Mouse (Mus musculus) CH12.LX (cell line): ENCODE measurements around the gene Zglp1. TPM values are rescaled to one million over a fixed set of nuclear protein-coding genes. Genes with fewer than 3 reads are reported as not detected.

Source experiments
- DNase-seq: peaks from one replicate; pipeline ENCODE4 v3.0.0-alpha.2; 2013; ENCODE audit errors: extremely low read depth
- H3K27ac ChIP-seq: 2 replicates; pipeline ENCODE4 v1.5.1; 2012; ENCODE audit warnings: low read depth, mild to moderate bottlenecking, control low read depth, moderate library complexity; ENCODE audit not compliant: insufficient read depth
- H3K27me3 ChIP-seq: replicated peaks from 2 replicates; pipeline ENCODE3; 2012; ENCODE audit warnings: inconsistent platforms
- H3K36me3 ChIP-seq, 2 experiments: replicated peaks in 1 of 2; 2 replicates each; pipeline versions ENCODE3 to v1.6.1; 2012; ENCODE audit warnings: inconsistent platforms in 1 of 2, low read length in 1 of 2, mild to moderate bottlenecking in 1 of 2, mixed read lengths in 1 of 2, moderate library complexity in 1 of 2; ENCODE audit not compliant: control insufficient read depth in 1 of 2, insufficient read depth in 1 of 2
- H3K4me1 ChIP-seq, 2 experiments: 2 replicates each; pipeline ENCODE4 v1.6.1; 2012; ENCODE audit warnings: inconsistent platforms in 1 of 2, moderate library complexity in 1 of 2; ENCODE audit not compliant: insufficient read depth in 2 of 2, control insufficient read depth in 1 of 2
- H3K4me2 ChIP-seq: 2 replicates; pipeline ENCODE4 v1.6.1; 2012; ENCODE audit warnings: low read depth, mild to moderate bottlenecking, control low read depth; ENCODE audit not compliant: poor library complexity, insufficient read depth, severe bottlenecking
- H3K4me3 ChIP-seq, 3 experiments: fragments of 150-350 bp in 1 of 3; sonication (generic) in 1 of 3; replicated peaks in 1 of 3; 2 replicates each; pipeline versions ENCODE3 to v1.5.1; 2011 to 2012; ENCODE audit warnings: low read depth in 2 of 3, low read length in 2 of 3, mild to moderate bottlenecking in 2 of 3, moderate library complexity in 2 of 3, control low read depth in 1 of 3, improper control_type of control experiment in 1 of 3, inconsistent platforms in 1 of 3, mixed read lengths in 1 of 3; ENCODE audit not compliant: poor library complexity in 1 of 3
- H3K79me2 ChIP-seq: replicated peaks from 2 replicates; pipeline ENCODE4 v1.6.1; 2012; ENCODE audit warnings: mild to moderate bottlenecking, moderate library complexity; ENCODE audit not compliant: control insufficient read depth, poor library complexity, insufficient read depth, severe bottlenecking; ENCODE audit errors: extremely low read depth
- H3K9ac ChIP-seq: 2 replicates; pipeline ENCODE4 v1.6.1; 2012; ENCODE audit warnings: low read depth, mild to moderate bottlenecking, control low read depth, moderate library complexity; ENCODE audit not compliant: insufficient read depth
- H3K9me3 ChIP-seq: replicated peaks from 2 replicates; pipeline ENCODE3; 2012; ENCODE audit warnings: low read length, inconsistent platforms, mixed read lengths
- BHLHE40 ChIP-seq: IDR thresholded peaks from 2 replicates; pipeline ENCODE4 v1.6.1; 2011; ENCODE audit warnings: mild to moderate bottlenecking, low read depth, low read length, improper control_type of control experiment
- CHD2 ChIP-seq: IDR thresholded peaks from 2 replicates; pipeline ENCODE4 v1.6.1; 2011; ENCODE audit warnings: low read length, improper control_type of control experiment
- CTCF ChIP-seq, 2 experiments: IDR thresholded peaks in 1 of 2; conservative IDR thresholded peaks in 1 of 2; 2 replicates each; pipeline ENCODE4 v1.5.1; 2011 to 2012; ENCODE audit warnings: low read depth in 2 of 2, low read length in 2 of 2, improper control_type of control experiment in 1 of 2, inconsistent platforms in 1 of 2, mild to moderate bottlenecking in 1 of 2, moderate library complexity in 1 of 2
- E2F4 ChIP-seq: IDR thresholded peaks from 2 replicates; pipeline ENCODE4 v1.6.1; 2011; ENCODE audit warnings: low read depth, low read length, improper control_type of control experiment; ENCODE audit not compliant: insufficient replicate concordance
- ELF1 ChIP-seq: IDR thresholded peaks from 2 replicates; pipeline ENCODE4 v1.6.1; 2014; ENCODE audit warnings: low read depth, mild to moderate bottlenecking, inconsistent platforms, low read length, improper control_type of control experiment
- EP300 ChIP-seq: IDR thresholded peaks from 2 replicates; pipeline ENCODE4 v1.6.1; 2011; ENCODE audit warnings: low read length, improper control_type of control experiment
- HCFC1 ChIP-seq: IDR thresholded peaks from 2 replicates; pipeline ENCODE4 v1.6.1; 2012; ENCODE audit warnings: low read depth, mild to moderate bottlenecking, inconsistent platforms, low read length, improper control_type of control experiment
- IRF4 ChIP-seq: IDR thresholded peaks from 2 replicates; pipeline ENCODE4 v1.6.1; 2014; ENCODE audit warnings: low read depth, mild to moderate bottlenecking, inconsistent platforms, low read length, improper control_type of control experiment
- JUN ChIP-seq: IDR thresholded peaks from 2 replicates; pipeline ENCODE4 v1.6.1; 2011; ENCODE audit warnings: low read depth, mild to moderate bottlenecking, low read length, improper control_type of control experiment, moderate library complexity; ENCODE audit not compliant: insufficient read depth
- KAT2A ChIP-seq: IDR thresholded peaks from 2 replicates; pipeline ENCODE4 v1.6.1; 2012; ENCODE audit warnings: low read length, improper control_type of control experiment, inconsistent platforms; ENCODE audit not compliant: insufficient replicate concordance
- MAX ChIP-seq: IDR thresholded peaks from 2 replicates; pipeline ENCODE4 v1.6.1; 2011; ENCODE audit warnings: low read length, improper control_type of control experiment
- MAZ ChIP-seq: IDR thresholded peaks from 2 replicates; pipeline ENCODE4 v1.6.1; 2012; ENCODE audit warnings: low read depth, mild to moderate bottlenecking, inconsistent platforms, low read length, improper control_type of control experiment, moderate library complexity
- MXI1 ChIP-seq: IDR thresholded peaks from 2 replicates; pipeline ENCODE4 v1.6.1; 2011; ENCODE audit warnings: mild to moderate bottlenecking, low read depth, low read length, improper control_type of control experiment
- NELFE ChIP-seq: IDR thresholded peaks from 2 replicates; pipeline ENCODE4 v1.6.1; 2011; ENCODE audit warnings: low read depth, low read length, improper control_type of control experiment
- NRF1 ChIP-seq: IDR thresholded peaks from 2 replicates; pipeline ENCODE4 v1.6.1; 2014; ENCODE audit warnings: low read depth, mild to moderate bottlenecking, inconsistent platforms, low read length, improper control_type of control experiment, moderate library complexity
- PAX5 ChIP-seq: IDR thresholded peaks from 2 replicates; pipeline ENCODE4 v1.6.1; 2012; ENCODE audit warnings: low read length, inconsistent platforms, mixed read lengths
- POLR2A ChIP-seq: IDR thresholded peaks from 2 replicates; pipeline ENCODE4 v1.6.1; 2011; ENCODE audit warnings: low read depth, mild to moderate bottlenecking, improper control_type of control experiment, low read length
- POLR2AphosphoS2 ChIP-seq: IDR thresholded peaks from 2 replicates; pipeline ENCODE4 v1.6.1; 2011; ENCODE audit warnings: low read depth, low read length, improper control_type of control experiment
- RAD21 ChIP-seq: IDR thresholded peaks from 2 replicates; pipeline ENCODE4 v1.6.1; 2011; ENCODE audit warnings: low read depth, mild to moderate bottlenecking, low read length, improper control_type of control experiment, moderate library complexity
- RCOR1 ChIP-seq: conservative IDR thresholded peaks from 2 replicates; pipeline ENCODE4 v1.6.1; 2012; ENCODE audit warnings: low read depth, mild to moderate bottlenecking, inconsistent platforms, low read length, improper control_type of control experiment
- SIN3A ChIP-seq: IDR thresholded peaks from 2 replicates; pipeline ENCODE4 v1.6.1; 2012; ENCODE audit warnings: low read length, improper control_type of control experiment, inconsistent platforms
- SMC3 ChIP-seq: IDR thresholded peaks from 2 replicates; pipeline ENCODE4 v1.6.1; 2011; ENCODE audit warnings: low read depth, low read length, improper control_type of control experiment
- UBTF ChIP-seq: IDR thresholded peaks from 2 replicates; pipeline ENCODE4 v1.6.1; 2012; ENCODE audit warnings: low read depth, mild to moderate bottlenecking, inconsistent platforms, low read length, improper control_type of control experiment, moderate library complexity
- USF1 ChIP-seq: IDR thresholded peaks from 2 replicates; pipeline ENCODE4 v1.6.1; 2014; ENCODE audit warnings: low read depth, mild to moderate bottlenecking, inconsistent platforms, low read length, improper control_type of control experiment
- ZC3H11A ChIP-seq: IDR thresholded peaks from 2 replicates; pipeline ENCODE4 v1.6.1; 2012; ENCODE audit warnings: low read depth, mild to moderate bottlenecking, inconsistent platforms, low read length, improper control_type of control experiment
- ZMIZ1 ChIP-seq: IDR thresholded peaks from 2 replicates; pipeline ENCODE4 v1.6.1; 2012; ENCODE audit warnings: low read depth, mild to moderate bottlenecking, inconsistent platforms, low read length, improper control_type of control experiment
- dilution Hi-C: fragments of 300-500 bp; cut with MboI; formaldehyde crosslinking; loops from 2 replicates; pipeline ENCODE4 v1.14.3; 2020; ENCODE audit warnings: low sequenced_read_pairs; ENCODE audit not compliant: extremely low pct_unique_long_range_greater_than_20kb, extremely low pct_ligation_motif_present
- in situ Hi-C: fragments of 300-500 bp; cut with MboI; formaldehyde crosslinking; loops from 3 replicates; pipeline ENCODE4 v1.14.3; 2019; ENCODE audit warnings: low sequenced_read_pairs, low pct_ligation_motif_present, low pct_unique_long_range_greater_than_20kb, mixed read lengths
- polyA plus RNA-seq: library from polyadenylated mRNA; unstranded; fragments of >175 nt; gene quantifications from 2 replicates; pipeline ENCODE4 v1.2.1, GENCODE M21; 2012; ENCODE audit warnings: low read depth; ENCODE audit not compliant: insufficient read length
- total RNA-seq, 2 experiments: library from RNA; depleted of rRNA; stranded (reverse); fragments of 300-350 nt in 1 of 2; fragments of >200 nt in 1 of 2; gene quantifications; 2 replicates each; pipeline ENCODE4 v1.2.3; 2012 to 2014

Zglp1 gene
- total and polyA plus RNA-seq, 3 experiments: 0.87 to 1.3 TPM; not detected in 1

DNA sequence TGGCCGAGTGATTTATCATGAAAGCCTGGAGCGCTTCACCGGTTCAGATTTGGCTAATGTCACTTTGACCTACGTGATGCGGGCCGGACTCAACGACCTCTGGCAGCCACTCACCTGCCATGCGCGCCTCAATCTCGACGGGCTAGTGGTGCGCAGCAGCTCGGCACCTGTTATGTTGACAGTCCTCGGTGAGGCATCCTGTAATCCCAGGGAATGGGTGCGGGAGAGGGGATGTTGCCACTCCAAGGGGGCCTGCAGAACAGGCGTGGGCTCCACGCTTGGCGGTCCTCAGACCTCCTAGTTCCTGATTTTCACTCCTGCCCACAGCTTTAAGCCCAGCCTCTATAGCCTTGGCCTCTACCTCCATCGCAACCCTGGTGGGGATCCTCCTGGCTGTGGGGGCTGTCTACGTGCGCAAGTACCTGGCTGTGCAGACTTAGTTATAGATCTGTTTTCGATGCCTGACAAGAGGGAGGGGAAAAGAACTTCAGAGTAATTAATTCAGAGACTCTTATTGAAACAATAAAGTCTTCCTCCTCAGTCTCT, 36.8 kb downstream of the Zglp1 start:
- Histone ChIP-seq H3K27me3 (no peaks in the 10 kb centered on the region), H3K27ac (peak overlapping the region; percentile 81), H3K4me1 (peaks cover 14 to 57% of the 10 kb centered on the region in 2 experiments), H3K36me3 (peaks cover 38 to 42% of the 10 kb centered on the region in 2 experiments)
- no peak for DNase-seq
- in situ Hi-C loops: loop anchor here (5.0 kb wide), 1 partner anchor 97 kb away; no protein-coding TSS in a partner anchor
- peak; percentile 64 for TF ChIP-seq NRF1
- TF ChIP-seq ELF1: no peak
- TF ChIP-seq ZC3H11A: no peak
- no peak for TF ChIP-seq RCOR1
- no peak for TF ChIP-seq NELFE
- no peak for TF ChIP-seq SIN3A
- no peak for TF ChIP-seq UBTF
- TF ChIP-seq EP300: no peak
- no peak for TF ChIP-seq PAX5
- no peak for TF ChIP-seq POLR2AphosphoS2
- TF ChIP-seq JUN: no peak
- TF ChIP-seq ZMIZ1: no peak
- no peak for TF ChIP-seq SMC3
- TF ChIP-seq MXI1: peak; percentile 19; the same call in 1 of the 2 replicates
- TF ChIP-seq IRF4: no peak
- no peak for TF ChIP-seq E2F4
- peak; percentile 40; the same call in 1 of the 2 replicates for TF ChIP-seq BHLHE40
- no peak for TF ChIP-seq HCFC1
- TF ChIP-seq, all 38 proteins: peak for 3
- peaks cover 7% of the 10 kb centered on the region for H3K79me2 ChIP-seq
- H3K9ac ChIP-seq: peak overlapping the region; percentile 28; the same call in 1 of the 2 replicates
- dilution Hi-C loops: no loop called here
- peak overlapping the region; percentile 87 for H3K4me2 ChIP-seq
- H3K4me3 ChIP-seq: peak overlapping the region; percentile 34 to 40 (median 36)
- no peaks in the 10 kb centered on the region for H3K9me3 ChIP-seq

DNA sequence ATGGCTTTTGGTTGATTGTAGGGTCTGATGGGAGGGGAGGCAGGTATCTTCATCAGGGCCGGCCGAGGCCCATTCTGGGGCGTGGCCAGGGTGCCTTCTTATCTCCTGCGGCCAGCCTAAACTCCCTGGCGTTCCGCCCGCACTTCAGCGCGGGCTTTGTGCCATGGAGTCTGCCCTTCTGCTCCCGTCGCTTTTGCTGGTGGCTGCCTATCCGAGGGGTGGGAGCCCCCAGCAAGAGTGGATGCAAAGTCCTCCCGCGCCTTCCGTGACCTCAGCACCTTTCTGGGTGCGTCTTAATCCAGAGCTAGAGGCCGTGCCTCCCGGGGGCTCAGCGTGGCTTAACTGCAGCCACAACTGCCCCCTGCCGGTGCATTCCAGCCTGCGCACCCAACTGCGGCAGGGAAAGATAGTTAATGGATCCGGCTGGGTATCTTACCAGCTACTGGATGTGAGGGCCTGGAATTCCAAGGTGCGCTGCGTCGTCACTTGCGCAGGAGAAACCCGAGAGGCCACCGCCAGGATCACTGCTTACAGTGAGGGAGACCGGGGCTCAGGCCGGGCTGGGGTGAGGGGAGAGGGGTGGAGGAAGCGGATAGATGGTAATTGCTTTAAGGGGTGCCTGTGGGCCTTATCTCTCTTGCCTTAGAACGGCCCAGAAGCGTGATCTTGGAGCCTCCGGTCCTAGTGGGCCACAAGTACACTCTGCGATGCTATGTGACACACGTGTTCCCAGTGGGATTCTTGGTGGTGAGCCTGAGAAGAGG, 37.4 kb downstream of the Zglp1 start, which contains the start of gene Icam4:
Icam4 (plus strand) TSS at position 83 of the 764 bp plus-strand sequence.
- DNase-seq: peak; percentile 80
- dilution Hi-C loops (no loop called here), in situ Hi-C loops (loop anchor here (5.0 kb wide), 2 partner anchors 43 to 98 kb away; partner anchors contain the start of genes Fdx1l and Gm49373)
- H3K79me2 ChIP-seq: peaks cover 8% of the 10 kb centered on the region
- H3K9ac ChIP-seq: peak within 1 kb of the TSS; percentile 28; the same call in 1 of the 2 replicates
- H3K4me2 ChIP-seq: peak within 1 kb of the TSS; percentile 87
- no peaks in the 10 kb centered on the region for H3K27me3 ChIP-seq
- H3K9me3 ChIP-seq: no peaks in the 10 kb centered on the region
- peak within 1 kb of the TSS; percentile 36 to 43 (median 40) for H3K4me3 ChIP-seq
- peaks cover 42 to 45% of the 10 kb centered on the region in 2 experiments for H3K36me3 ChIP-seq
- peak within 1 kb of the TSS; percentile 81 for H3K27ac ChIP-seq
- H3K4me1 ChIP-seq: peaks cover 13 to 55% of the 10 kb centered on the region in 2 experiments
- TF ChIP-seq USF1 (no peak), ELF1 (peak; percentile 36; the same call in 1 of the 2 replicates), MAZ (peak; percentile 50; the same call in 1 of the 2 replicates), MAX (peak; percentile 31), E2F4 (0 out of 2 replicates have a peak, but pooled peaks have one; percentile 22), KAT2A (no peak), HCFC1 (peak; percentile 31), RAD21 (peak; percentile 71), CTCF (conservative IDR thresholded peaks at IDR 0.05 in 1 of 2, IDR thresholded peaks at IDR 0.05 in 1 of 2; ENCODE audit: low read depth in 2 of 2, low read length in 2 of 2) (peak in 1 of 2 experiments; percentile 88; a peak in 2 of 4 replicates), RCOR1 (0 out of 2 replicates have a peak, but pooled peaks have one; percentile 21), POLR2AphosphoS2 (peak; percentile 96), ZC3H11A (no peak; the same call in 1 of the 2 replicates), NRF1 (0 out of 2 replicates have a peak, but pooled peaks have one; percentile 53), IRF4 (0 out of 2 replicates have a peak, but pooled peaks have one; percentile 40), CHD2 (no peak), SMC3 (peak; percentile 75), UBTF (no peak; the same call in 1 of the 2 replicates), ZMIZ1 (peak; percentile 67; the same call in 1 of the 2 replicates), EP300 (no peak), MXI1 (peak; percentile 82), POLR2A (no peak; the same call in 1 of the 2 replicates), PAX5 (no peak)
